Mouse (Mus musculus): ENCODE measurements around the gene Shld1. TPM values are rescaled to one million over a fixed set of nuclear protein-coding genes. Genes with fewer than 3 reads are reported as not detected.

The Shld1 gene
- total and polyA plus RNA-seq, 2 experiments from 2014 or later = 17.3 to 20.6 TPM

GRCm38 (mm10) chr2:132738816-132739432 is 52.2 kb downstream of the Shld1 start:
- H3K27me3 ChIP-seq (ENCODE audit: insufficient read depth, low read length) = no peaks in the 10 kb centered on the region
- no peak for ATAC-seq
- no peak overlapping the region for H3K4me2 ChIP-seq (ENCODE audit: low read depth)
- H3K27ac ChIP-seq (ENCODE audit: low read depth, low read length) = no peak overlapping the region
- WGBS = 34% methylated on average over 2 of the region's 2 CpGs
- H3K4me3 ChIP-seq (ENCODE audit: low read depth, low read length) = no peak overlapping the region
- TF ChIP-seq CTCF (IDR thresholded peaks at IDR 0.05; ENCODE audit: low read depth) = no peak
- H3K9ac ChIP-seq = no peak overlapping the region
- H3K9me3 ChIP-seq (ENCODE audit: low read length) = no peaks in the 10 kb centered on the region
- H3K4me1 ChIP-seq (ENCODE audit: insufficient read depth) = no peaks in the 10 kb centered on the region
- H3K36me3 ChIP-seq (ENCODE audit: insufficient read depth) = no peaks in the 10 kb centered on the region
- DNase-seq = no peak

- no peak for TF ChIP-seq CTCF (IDR thresholded peaks at IDR 0.05; ENCODE audit: low read depth)
- ATAC-seq (peak; percentile 27; the same call in 1 of the 2 replicates), DNase-seq (no peak)
- no peak overlapping the region for H3K9ac ChIP-seq
- no peaks in the 10 kb centered on the region for H3K36me3 ChIP-seq (ENCODE audit: insufficient read depth)
- no peaks in the 10 kb centered on the region for H3K9me3 ChIP-seq (ENCODE audit: low read length)
- no peak overlapping the region for H3K4me2 ChIP-seq (ENCODE audit: low read depth)
- no peak overlapping the region for H3K27ac ChIP-seq (ENCODE audit: low read depth, low read length)
- WGBS = 45% methylated on average over 8 of the region's 8 CpGs
- no peak overlapping the region for H3K4me3 ChIP-seq (ENCODE audit: low read depth, low read length)
- no peaks in the 10 kb centered on the region for H3K4me1 ChIP-seq (ENCODE audit: insufficient read depth)
- H3K27me3 ChIP-seq (ENCODE audit: insufficient read depth, low read length) = no peaks in the 10 kb centered on the region
Measured at GRCm38 (mm10) chr2:132741862-132742347, 55.2 kb downstream of the Shld1 start.

- H3K4me1 ChIP-seq (ENCODE audit: insufficient read depth) = no peaks in the 10 kb centered on the region
- no peak overlapping the region for H3K27ac ChIP-seq (ENCODE audit: low read depth, low read length)
- H3K4me3 ChIP-seq (ENCODE audit: low read depth, low read length) = no peak overlapping the region
- TF ChIP-seq CTCF (IDR thresholded peaks at IDR 0.05; ENCODE audit: low read depth) = no peak
- no peak overlapping the region for H3K9ac ChIP-seq
- no peaks in the 10 kb centered on the region for H3K27me3 ChIP-seq (ENCODE audit: insufficient read depth, low read length)
- WGBS = 80% methylated on average over 5 of the region's 5 CpGs
- ATAC-seq (no peak), DNase-seq (no peak)
- H3K9me3 ChIP-seq (ENCODE audit: low read length) = no peaks in the 10 kb centered on the region
- no peaks in the 10 kb centered on the region for H3K36me3 ChIP-seq (ENCODE audit: insufficient read depth)
- H3K4me2 ChIP-seq (ENCODE audit: low read depth) = no peak overlapping the region
Measured at GRCm38 (mm10) chr2:132744866-132745265, 58.1 kb downstream of the Shld1 start.

- no peaks in the 10 kb centered on the region for H3K27me3 ChIP-seq (ENCODE audit: insufficient read depth, low read length)
- WGBS = 84% methylated on average over 3 of the region's 3 CpGs
- H3K36me3 ChIP-seq (ENCODE audit: insufficient read depth) = peaks cover 5% of the 10 kb centered on the region
- no peaks in the 10 kb centered on the region for H3K4me1 ChIP-seq (ENCODE audit: insufficient read depth)
- no peak for TF ChIP-seq CTCF (IDR thresholded peaks at IDR 0.05; ENCODE audit: low read depth)
- no peaks in the 10 kb centered on the region for H3K9me3 ChIP-seq (ENCODE audit: low read length)
- no peak overlapping the region for H3K4me2 ChIP-seq (ENCODE audit: low read depth)
- ATAC-seq (no peak), DNase-seq (no peak)
- H3K4me3 ChIP-seq (ENCODE audit: low read depth, low read length) = no peak overlapping the region
- no peak overlapping the region for H3K27ac ChIP-seq (ENCODE audit: low read depth, low read length)
- no peak overlapping the region for H3K9ac ChIP-seq
Measured at GRCm38 (mm10) chr2:132746108-132746507, 59.4 kb downstream of the Shld1 start.

GRCm38 (mm10) chr2:132750726-132751125 is 64.0 kb downstream of the Shld1 start:
- no peak for ATAC-seq
- no peak for TF ChIP-seq CTCF (IDR thresholded peaks at IDR 0.05; ENCODE audit: low read depth)
- Histone ChIP-seq H3K9ac (no peak overlapping the region), H3K4me1 (ENCODE audit: insufficient read depth) (no peaks in the 10 kb centered on the region), H3K36me3 (ENCODE audit: insufficient read depth) (peaks cover 5% of the 10 kb centered on the region), H3K4me3 (ENCODE audit: low read depth, low read length) (no peak overlapping the region), H3K4me2 (ENCODE audit: low read depth) (no peak overlapping the region), H3K27me3 (ENCODE audit: insufficient read depth, low read length) (no peaks in the 10 kb centered on the region), H3K9me3 (ENCODE audit: low read length) (no peaks in the 10 kb centered on the region), H3K27ac (ENCODE audit: low read depth, low read length) (no peak overlapping the region)
- DNase-seq = no peak

- peak; percentile 75 for ATAC-seq
- Histone ChIP-seq H3K4me3 (ENCODE audit: low read depth, low read length) (no peak overlapping the region), H3K9me3 (ENCODE audit: low read length) (no peaks in the 10 kb centered on the region), H3K4me2 (ENCODE audit: low read depth) (0 out of 2 replicates have a peak overlapping the region, but pooled peaks have one; percentile 0), H3K9ac (no peak overlapping the region), H3K36me3 (ENCODE audit: insufficient read depth) (peaks cover 5% of the 10 kb centered on the region), H3K27ac (ENCODE audit: low read depth, low read length) (peak overlapping the region; percentile 66), H3K27me3 (ENCODE audit: insufficient read depth, low read length) (no peaks in the 10 kb centered on the region), H3K4me1 (ENCODE audit: insufficient read depth) (no peaks in the 10 kb centered on the region)
- TF ChIP-seq CTCF (IDR thresholded peaks at IDR 0.05; ENCODE audit: low read depth) = no peak
- peak; percentile 53 for DNase-seq
- 27% methylated on average over 15 of the region's 15 CpGs for WGBS
Measured at GRCm38 (mm10) chr2:132751141-132752066, 64.7 kb downstream of the Shld1 start.

- Histone ChIP-seq H3K4me2 (ENCODE audit: low read depth) (no peak overlapping the region), H3K27ac (ENCODE audit: low read depth, low read length) (no peak overlapping the region), H3K4me1 (ENCODE audit: insufficient read depth) (no peaks in the 10 kb centered on the region), H3K27me3 (ENCODE audit: insufficient read depth, low read length) (no peaks in the 10 kb centered on the region), H3K36me3 (ENCODE audit: insufficient read depth) (peaks cover 5% of the 10 kb centered on the region), H3K9ac (no peak overlapping the region), H3K4me3 (ENCODE audit: low read depth, low read length) (no peak overlapping the region), H3K9me3 (ENCODE audit: low read length) (no peaks in the 10 kb centered on the region)
- TF ChIP-seq CTCF (IDR thresholded peaks at IDR 0.05; ENCODE audit: low read depth) = no peak
- no peak for DNase-seq
- no peak for ATAC-seq
- WGBS = 60% methylated on average over 2 of the region's 2 CpGs
Measured at GRCm38 (mm10) chr2:132752398-132752797, 65.7 kb downstream of the Shld1 start.
